Mouse (Mus musculus) intestine, embryonic 15.5 days (tissue): ENCODE data around the gene Rmnd5b. TPM values are rescaled to one million over a fixed set of nuclear protein-coding genes. Genes with fewer than 3 reads are reported as not detected.

Experiments used
- ATAC-seq: fragments of 200-750 bp; cut with Nextera tagmentation; 2 replicates; pipeline ENCODE4 v1.8.0; 2017; ENCODE audit warnings: moderate TSS enrichment, moderate library complexity
- H3K27ac ChIP-seq: fragments of 300-500 bp; sonication (generic); 2 replicates; pipeline ENCODE4 v1.5.1; 2015; ENCODE audit warnings: mild to moderate bottlenecking, inconsistent platforms
- H3K27me3 ChIP-seq: fragments of 300-500 bp; sonication (generic); replicated peaks from 2 replicates; pipeline ENCODE4 v1.6.1; 2015; ENCODE audit warnings: inconsistent platforms
- H3K36me3 ChIP-seq: fragments of 300-500 bp; sonication (generic); 2 replicates; pipeline ENCODE4 v1.6.1; 2015; ENCODE audit warnings: inconsistent platforms
- H3K4me1 ChIP-seq: fragments of 300-500 bp; sonication (generic); replicated peaks from 2 replicates; pipeline ENCODE4 v1.6.1; 2015; ENCODE audit warnings: inconsistent platforms
- H3K4me2 ChIP-seq: fragments of 300-500 bp; sonication (generic); replicated peaks from 2 replicates; pipeline ENCODE4 v1.6.1; 2015; ENCODE audit warnings: mild to moderate bottlenecking, inconsistent platforms
- H3K4me3 ChIP-seq: fragments of 300-500 bp; sonication (generic); replicated peaks from 2 replicates; pipeline ENCODE4 v1.5.1; 2015; ENCODE audit warnings: inconsistent platforms
- H3K9ac ChIP-seq: fragments of 300-500 bp; sonication (generic); 2 replicates; pipeline ENCODE4 v1.6.1; 2015; ENCODE audit warnings: inconsistent platforms
- H3K9me3 ChIP-seq: fragments of 300-500 bp; sonication (generic); 2 replicates; pipeline ENCODE4 v1.6.1; 2016; ENCODE audit warnings: inconsistent platforms
- WGBS: fragments of 180-500 bp; shearing (Covaris S2); methylation state at CpG from one replicate; pipeline ENCODE4 v1.1.7; 2015; 5-methylcytosine and 5-hydroxymethylcytosine counted together
- polyA plus RNA-seq: library from polyadenylated mRNA; unstranded; fragments of >200 nt; fragmentation: Nextera tagmentation; extraction: Ambion mirVana; gene quantifications from 2 replicates; pipeline ENCODE4 v1.2.1, GENCODE M21; 2015

The Rmnd5b gene
- polyA plus RNA-seq, 1 experiment from 2014 or later: 38.2 TPM

GRCm38 (mm10) chr11:51646751-51647667 is 11.3 kb upstream of the Rmnd5b start:
- Histone ChIP-seq H3K4me2 (peak overlapping the region; percentile 19; the same call in 1 of the 2 replicates), H3K4me1 (peaks cover 36% of the 10 kb centered on the region), H3K27me3 (no peaks in the 10 kb centered on the region), H3K4me3 (no peak overlapping the region), H3K27ac (peak overlapping the region; percentile 51), H3K9ac (no peak overlapping the region), H3K9me3 (no peaks in the 10 kb centered on the region), H3K36me3 (no peaks in the 10 kb centered on the region; the same call in 1 of the 2 replicates)
- no peak for ATAC-seq
- 58% methylated on average over 15 of the region's 15 CpGs for WGBS

DNA sequence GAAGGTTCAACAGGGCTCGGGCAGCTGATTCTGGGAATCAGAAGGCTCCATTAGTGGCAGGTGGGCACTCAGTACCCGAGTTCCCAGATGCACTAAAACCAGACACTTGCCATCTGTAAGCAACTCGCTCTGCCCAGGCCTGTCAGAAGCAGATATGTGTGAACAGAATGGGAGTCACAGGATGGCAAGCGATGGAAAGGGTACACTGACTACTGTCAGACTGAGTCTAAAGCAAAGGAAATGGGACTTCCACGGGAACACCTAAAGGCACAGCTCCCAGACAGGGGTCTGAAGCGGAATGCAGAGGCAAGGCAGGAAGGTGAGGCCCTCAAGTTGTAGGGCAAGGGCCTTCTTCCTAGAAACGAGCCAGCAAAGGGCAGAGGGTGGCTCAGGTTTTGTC is 10.5 kb upstream of the Rmnd5b start:
- WGBS: 79% methylated on average over 7 of the region's 7 CpGs
- Histone ChIP-seq H3K9me3 (no peaks in the 10 kb centered on the region), H3K4me3 (no peak overlapping the region), H3K9ac (no peak overlapping the region), H3K27ac (no peak overlapping the region), H3K4me1 (peaks cover 36% of the 10 kb centered on the region), H3K27me3 (no peaks in the 10 kb centered on the region), H3K36me3 (no peaks in the 10 kb centered on the region; the same call in 1 of the 2 replicates), H3K4me2 (no peak overlapping the region)
- no peak for ATAC-seq

DNA sequence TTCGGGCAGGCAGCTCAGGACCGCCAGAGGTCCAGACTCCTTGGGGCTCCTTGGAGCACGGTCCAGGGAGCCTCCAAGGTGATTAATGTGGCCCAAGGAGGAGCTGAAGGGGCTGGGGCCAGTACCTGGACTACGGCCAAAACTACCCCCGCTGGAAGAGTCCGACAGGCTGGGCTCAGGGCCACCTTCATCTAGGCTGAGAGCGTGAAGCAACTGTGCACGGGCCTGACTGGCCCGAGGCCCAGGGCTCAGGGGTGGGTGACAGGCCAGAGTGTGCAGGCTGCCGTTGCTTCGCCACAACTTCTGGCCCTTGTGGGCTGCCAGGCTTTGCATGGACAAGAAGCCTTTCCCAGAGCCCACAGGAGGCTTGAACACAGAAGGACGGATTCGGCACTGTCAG is 9.6 kb upstream of the Rmnd5b start:
- Histone ChIP-seq H3K4me2 (no peak overlapping the region), H3K9me3 (no peaks in the 10 kb centered on the region), H3K27ac (no peak overlapping the region), H3K9ac (no peak overlapping the region), H3K36me3 (no peaks in the 10 kb centered on the region; the same call in 1 of the 2 replicates), H3K27me3 (no peaks in the 10 kb centered on the region), H3K4me1 (peaks cover 35% of the 10 kb centered on the region), H3K4me3 (no peak overlapping the region)
- 66% methylated on average over 13 of the region's 13 CpGs for WGBS
- ATAC-seq: no peak

GRCm38 (mm10) chr11:51644217-51644616 is 8.5 kb upstream of the Rmnd5b start:
- Histone ChIP-seq H3K9me3 (no peaks in the 10 kb centered on the region), H3K27me3 (no peaks in the 10 kb centered on the region), H3K4me2 (no peak overlapping the region; the same call in 1 of the 2 replicates), H3K4me3 (no peak overlapping the region), H3K27ac (no peak overlapping the region), H3K4me1 (peaks cover 27% of the 10 kb centered on the region), H3K36me3 (no peaks in the 10 kb centered on the region; the same call in 1 of the 2 replicates), H3K9ac (no peak overlapping the region)
- WGBS: 85% methylated on average over 16 of the region's 16 CpGs
- no peak for ATAC-seq

DNA sequence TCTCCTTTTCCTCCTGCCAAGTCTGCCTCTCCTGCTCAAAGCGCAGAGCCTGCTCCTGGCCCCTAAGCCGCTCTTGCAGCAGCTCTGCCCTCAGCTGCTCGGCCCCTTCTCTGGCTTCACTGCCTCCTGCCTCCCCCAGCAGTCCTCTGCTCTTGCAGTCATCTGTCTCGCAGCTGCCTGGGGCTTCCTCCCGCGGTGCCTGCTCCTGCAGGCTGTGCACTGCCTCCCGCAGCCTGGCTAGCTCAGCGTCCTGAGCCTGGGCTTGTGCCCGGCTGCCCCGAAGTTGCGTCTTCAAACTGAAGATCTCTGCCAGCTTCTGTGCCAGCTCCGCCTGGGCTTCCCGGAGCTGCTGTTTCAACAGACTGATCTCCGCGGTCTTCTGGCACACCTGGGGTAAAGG is 8.1 kb upstream of the Rmnd5b start:
- WGBS: 53% methylated on average over 15 of the region's 15 CpGs
- no peak overlapping the region for H3K27ac ChIP-seq

GRCm38 (mm10) chr11:51643202-51643601 is 7.5 kb upstream of the Rmnd5b start:
- Histone ChIP-seq H3K27ac (no peak overlapping the region), H3K4me3 (no peak overlapping the region), H3K9ac (no peak overlapping the region), H3K4me1 (peaks cover 18% of the 10 kb centered on the region), H3K27me3 (no peaks in the 10 kb centered on the region), H3K9me3 (no peaks in the 10 kb centered on the region), H3K36me3 (no peaks in the 10 kb centered on the region; the same call in 1 of the 2 replicates), H3K4me2 (no peak overlapping the region)
- no peak for ATAC-seq
- WGBS: 68% methylated on average over 9 of the region's 9 CpGs

More for the DNA sequence above, 8.1 kb upstream of the Rmnd5b start:
- Histone ChIP-seq H3K4me1 (peaks cover 22% of the 10 kb centered on the region), H3K4me2 (no peak overlapping the region; the same call in 1 of the 2 replicates), H3K4me3 (no peak overlapping the region), H3K27me3 (no peaks in the 10 kb centered on the region), H3K36me3 (no peaks in the 10 kb centered on the region; the same call in 1 of the 2 replicates), H3K9ac (no peak overlapping the region; the same call in 1 of the 2 replicates), H3K9me3 (no peaks in the 10 kb centered on the region)
- ATAC-seq: no peak

- H3K9me3 ChIP-seq: no peaks in the 10 kb centered on the region
- H3K4me3 ChIP-seq: no peak overlapping the region
- no peak overlapping the region for H3K27ac ChIP-seq
- H3K4me2 ChIP-seq: no peak overlapping the region
- peaks cover 21% of the 10 kb centered on the region for H3K4me1 ChIP-seq
- H3K27me3 ChIP-seq: no peaks in the 10 kb centered on the region
- no peak overlapping the region for H3K9ac ChIP-seq
- WGBS: 75% methylated on average over 7 of the region's 7 CpGs
- H3K36me3 ChIP-seq: no peaks in the 10 kb centered on the region; the same call in 1 of the 2 replicates
- ATAC-seq: no peak
Observed at GRCm38 (mm10) chr11:51640748-51641147, 5.1 kb upstream of the Rmnd5b start.

- ATAC-seq: no peak
- Histone ChIP-seq H3K4me1 (peaks cover 11% of the 10 kb centered on the region), H3K9ac (no peak overlapping the region), H3K4me2 (0 out of 2 replicates have a peak overlapping the region, but pooled peaks have one; percentile 52), H3K9me3 (no peaks in the 10 kb centered on the region), H3K36me3 (no peaks in the 10 kb centered on the region; the same call in 1 of the 2 replicates), H3K27ac (peak overlapping the region; percentile 62; the same call in 1 of the 2 replicates), H3K4me3 (no peak overlapping the region), H3K27me3 (no peaks in the 10 kb centered on the region)
- WGBS: 69% methylated on average over 5 of the region's 5 CpGs
Observed at GRCm38 (mm10) chr11:51638497-51638896, 2.8 kb upstream of the Rmnd5b start.

GRCm38 (mm10) chr11:51637971-51638414 is 2.3 kb upstream of the Rmnd5b start:
- H3K4me3 ChIP-seq: 0 out of 2 replicates have a peak overlapping the region, but pooled peaks have one; percentile 6
- ATAC-seq: no peak
- peak overlapping the region; percentile 45 for H3K9ac ChIP-seq
- 8% methylated on average over 17 of the region's 17 CpGs for WGBS
- peaks cover 9% of the 10 kb centered on the region for H3K4me1 ChIP-seq
- H3K27me3 ChIP-seq: no peaks in the 10 kb centered on the region
- H3K9me3 ChIP-seq: no peaks in the 10 kb centered on the region
- peak overlapping the region; percentile 52 for H3K4me2 ChIP-seq
- H3K27ac ChIP-seq: peak overlapping the region; percentile 62; the same call in 1 of the 2 replicates
- H3K36me3 ChIP-seq: no peaks in the 10 kb centered on the region; the same call in 1 of the 2 replicates

GRCm38 (mm10) chr11:51636323-51636684 is 608 bp upstream of the Rmnd5b start:
- no peaks in the 10 kb centered on the region for H3K9me3 ChIP-seq
- H3K36me3 ChIP-seq: no peaks in the 10 kb centered on the region
- H3K4me3 ChIP-seq: peak overlapping the region; percentile 66
- H3K9ac ChIP-seq: peak overlapping the region; percentile 76
- H3K27ac ChIP-seq: peak overlapping the region; percentile 83
- peak overlapping the region; percentile 76 for H3K4me2 ChIP-seq
- no peaks in the 10 kb centered on the region for H3K27me3 ChIP-seq
- peaks cover 9% of the 10 kb centered on the region for H3K4me1 ChIP-seq
- peak; percentile 46 for ATAC-seq
- 5% methylated on average over 6 of the region's 6 CpGs for WGBS

GRCm38 (mm10) chr11:51635127-51635524 is 570 bp downstream of the Rmnd5b start:
- Histone ChIP-seq H3K9ac (peak overlapping the region; percentile 76), H3K4me3 (peak overlapping the region; percentile 66), H3K9me3 (no peaks in the 10 kb centered on the region), H3K4me2 (peak overlapping the region; percentile 76), H3K4me1 (peaks cover 9% of the 10 kb centered on the region), H3K27me3 (no peaks in the 10 kb centered on the region), H3K27ac (peak overlapping the region; percentile 83), H3K36me3 (no peaks in the 10 kb centered on the region; the same call in 1 of the 2 replicates)
- WGBS: 12% methylated on average over 6 of the region's 6 CpGs
- no peak; the same call in 1 of the 2 replicates for ATAC-seq

DNA sequence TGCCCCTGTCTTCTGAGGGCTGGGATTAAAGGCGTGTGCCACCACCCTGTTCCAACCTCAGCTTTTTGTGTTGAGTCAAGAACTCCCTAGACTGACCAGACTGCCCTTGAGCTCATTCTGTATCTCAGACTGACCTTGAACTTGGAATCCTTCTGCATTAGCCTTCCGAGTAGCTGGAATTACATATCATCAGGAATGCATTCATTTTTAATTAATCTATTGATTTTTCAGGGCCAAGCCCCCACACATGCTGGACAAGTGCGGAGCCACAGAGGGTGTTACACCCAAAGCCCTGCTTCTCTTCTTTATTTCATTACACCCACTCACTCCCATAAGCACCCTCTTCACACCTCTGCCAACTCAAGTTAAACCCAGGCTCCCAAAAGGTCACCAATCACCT is 2.0 kb downstream of the Rmnd5b start:
- Histone ChIP-seq H3K9ac (no peak overlapping the region), H3K27me3 (no peaks in the 10 kb centered on the region), H3K9me3 (no peaks in the 10 kb centered on the region), H3K4me3 (no peak overlapping the region), H3K4me2 (no peak overlapping the region), H3K27ac (no peak overlapping the region), H3K4me1 (peaks cover 9% of the 10 kb centered on the region), H3K36me3 (no peaks in the 10 kb centered on the region; the same call in 1 of the 2 replicates)
- WGBS: 89% methylated on average over 3 of the region's 3 CpGs
- ATAC-seq: no peak
